Mouse (Mus musculus) retina, embryonic 14.5 days (tissue): ENCODE measurements around the gene Samsn1.
A peak's percentile ranks its signal among the peaks of the same experiment; 100 is the strongest.

Experiments used
- DNase-seq: peaks from one replicate; pipeline ENCODE4 v3.0.0-alpha.2; 2015; ENCODE audit warnings: low spot score

Gene Samsn1

GRCm38 (mm10) chr16:75933357-75933756 lies 88.7 kb downstream of the Samsn1 start:
- DNase-seq = no peak

GRCm38 (mm10) chr16:75930222-75930553 lies 91.9 kb downstream of the Samsn1 start:
- no peak for DNase-seq

GRCm38 (mm10) chr16:75929536-75930221 lies 92.4 kb downstream of the Samsn1 start:
- DNase-seq = peak; percentile 8

- no peak for DNase-seq
Observed at GRCm38 (mm10) chr16:75926511-75926910, 95.6 kb downstream of the Samsn1 start.

- DNase-seq = no peak
Observed at GRCm38 (mm10) chr16:75920870-75921269, 101.2 kb downstream of the Samsn1 start.

- no peak for DNase-seq
Observed at GRCm38 (mm10) chr16:75919298-75919697, 102.8 kb downstream of the Samsn1 start.

GRCm38 (mm10) chr16:75917712-75918111 lies 104.4 kb downstream of the Samsn1 start:
- DNase-seq = no peak

GRCm38 (mm10) chr16:75912051-75912450 lies 110.0 kb downstream of the Samsn1 start:
- no peak for DNase-seq

- no peak for DNase-seq
Observed at GRCm38 (mm10) chr16:75908635-75909494, 113.2 kb downstream of the Samsn1 start.

GRCm38 (mm10) chr16:75906790-75907189 lies 115.3 kb downstream of the Samsn1 start:
- DNase-seq = no peak

- DNase-seq = no peak
Observed at GRCm38 (mm10) chr16:75906260-75906659, 115.8 kb downstream of the Samsn1 start.

GRCm38 (mm10) chr16:75905324-75905723 lies 116.8 kb downstream of the Samsn1 start:
- no peak for DNase-seq

- DNase-seq = no peak
Observed at GRCm38 (mm10) chr16:75904072-75904471, 118.0 kb downstream of the Samsn1 start.

GRCm38 (mm10) chr16:75903028-75903427 lies 119.1 kb downstream of the Samsn1 start:
- no peak for DNase-seq

- DNase-seq = no peak
Observed at GRCm38 (mm10) chr16:75899885-75900620, 122.0 kb downstream of the Samsn1 start.

- DNase-seq = no peak
Observed at GRCm38 (mm10) chr16:75897828-75898367, 124.2 kb downstream of the Samsn1 start.

GRCm38 (mm10) chr16:75894263-75894901 lies 127.7 kb downstream of the Samsn1 start:
- no peak for DNase-seq

GRCm38 (mm10) chr16:75893470-75893869 lies 128.6 kb downstream of the Samsn1 start:
- DNase-seq = no peak

GRCm38 (mm10) chr16:75889081-75889646 lies 132.9 kb downstream of the Samsn1 start:
- no peak for DNase-seq

- no peak for DNase-seq
Observed at GRCm38 (mm10) chr16:75887203-75887602, 134.9 kb downstream of the Samsn1 start.

GRCm38 (mm10) chr16:75878885-75879284 lies 143.2 kb downstream of the Samsn1 start:
- DNase-seq = no peak

GRCm38 (mm10) chr16:75877170-75877569 lies 144.9 kb downstream of the Samsn1 start:
- DNase-seq = no peak
